ENCODE assay signal across 21 mouse cellular contexts in genomic region chr1:131699642-131700041, GRCm38 (mm10). TPM values are rescaled to one million over a fixed set of nuclear protein-coding genes. Genes with fewer than 3 reads are reported as not detected.
DNase-seq lines count a peak whose midpoint lies in the region; ATAC-seq and TF ChIP-seq lines count a peak whose summit lies in the region.
"Had no signal": no experiment of that assay in that cellular context is flagged by ENCODE, and none has a peak within 500 bp of the region (broad histone marks: within the 10 kb centered on the region; RNA-seq: fewer than 3 reads in every experiment).

No protein-coding gene starts in this region.

- H3K27me3 ChIP-seq in lung, embryonic 14.5 days (ENCODE audit: insufficient read depth, low read length) = no peaks in the 10 kb centered on the region
- H3K27me3 ChIP-seq: embryonic facial prominence, embryonic 12.5 days; forebrain, embryonic 13.5 days; forebrain, embryonic 15.5 days had no signal

- no peak overlapping the region for H3K27ac ChIP-seq in lung, embryonic 14.5 days (ENCODE audit: low read depth)
- H3K27ac ChIP-seq: embryonic facial prominence, embryonic 10.5 days; embryonic facial prominence, embryonic 12.5 days; forebrain, embryonic 13.5 days; forebrain, embryonic 15.5 days had no signal

- no peaks in the 10 kb centered on the region for H3K4me1 ChIP-seq in lung, embryonic 14.5 days (ENCODE audit: insufficient read depth)
- H3K4me1 ChIP-seq: embryonic facial prominence, embryonic 12.5 days; forebrain, embryonic 13.5 days; forebrain, embryonic 15.5 days had no signal

- H3K9me3 ChIP-seq in lung, embryonic 14.5 days (ENCODE audit: low read depth, low read length) = no peaks in the 10 kb centered on the region
- H3K9me3 ChIP-seq: embryonic facial prominence, embryonic 10.5 days; embryonic facial prominence, embryonic 12.5 days; forebrain, embryonic 13.5 days; forebrain, embryonic 15.5 days had no signal

- TF ChIP-seq CTCF in lung, embryonic 14.5 days (IDR thresholded peaks at IDR 0.05; ENCODE audit: low read depth) = no peak

- no peaks in the 10 kb centered on the region for H3K36me3 ChIP-seq in lung, embryonic 14.5 days (ENCODE audit: insufficient read depth)
- H3K36me3 ChIP-seq: embryonic facial prominence, embryonic 10.5 days; embryonic facial prominence, embryonic 12.5 days; forebrain, embryonic 15.5 days had no signal

- no peak overlapping the region for H3K4me3 ChIP-seq in lung, embryonic 14.5 days (ENCODE audit: low read depth, low read length)
- H3K4me3 ChIP-seq: embryonic facial prominence, embryonic 10.5 days; embryonic facial prominence, embryonic 12.5 days; forebrain, embryonic 13.5 days; forebrain, embryonic 15.5 days had no signal

- no peak overlapping the region for H3K4me2 ChIP-seq in lung, embryonic 14.5 days
- H3K4me2 ChIP-seq: embryonic facial prominence, embryonic 12.5 days; forebrain, embryonic 13.5 days; forebrain, embryonic 15.5 days had no signal

- WGBS in lung, embryonic 14.5 days = 47% methylated on average over 4 of the region's 4 CpGs

- no peak; the same call in 1 of the 2 replicates for ATAC-seq in lung, embryonic 14.5 days (ENCODE audit: insufficient read depth)
- 0 out of 2 replicates have a peak, but pooled peaks have one; percentile 17 for ATAC-seq in megakaryocyte-erythroid progenitor cell, adult 5-6 weeks (replicated peaks; ENCODE audit: low FRiP score, low TSS enrichment, poor library complexity, severe bottlenecking)
- ATAC-seq: CD4-positive, CD25-positive, alpha-beta regulatory T cell, adult 4 months; forebrain, embryonic 13.5 days; forebrain, embryonic 15.5 days; forebrain, postnatal 0 days had no signal

- no peak overlapping the region for H3K9ac ChIP-seq in lung, embryonic 14.5 days
- H3K9ac ChIP-seq: embryonic facial prominence, embryonic 12.5 days; forebrain, embryonic 13.5 days; forebrain, embryonic 15.5 days; forebrain, postnatal 0 days had no signal

- DNase-seq in lung, embryonic 14.5 days = peak; percentile 24
- DNase-seq in lung, postnatal 25 days (ENCODE audit: low spot score) = no peak
- peak; percentile 33 for DNase-seq in MEL-GATA-1-ER (ENCODE audit: extremely low read depth, low read depth)
- no peak for DNase-seq in adrenal gland, postnatal 36 days
- no peak for DNase-seq in thymus, postnatal 4 days
- DNase-seq: adrenal gland, adult 2 months; adrenal gland, postnatal 10 days; adrenal gland, postnatal 25 days; cerebellum, adult 11-12 months; cerebellum, adult 2 months; cerebellum, adult 9-10 months; cerebellum, postnatal 10 days; cerebellum, postnatal 25 days; forebrain, postnatal 0 days had no signal

RNA-seq across cellular contexts. Expression of gene Rab7b, which starts 11.1 kb away (rescaled TPM):
- polyA plus RNA-seq in lung, embryonic 14.5 days (2014; fragmentation: Nextera tagmentation; extraction: Ambion mirVana) = 1.4 and 1.6 TPM in 2 replicates
- total RNA-seq in megakaryocyte-erythroid progenitor cell, adult 5-6 weeks (2014; fragmentation: Nextera tagmentation) = not detected in 2 replicates
- 1.3 and 1.5 TPM in 2 replicates for total RNA-seq in megakaryocyte-erythroid progenitor cell, adult 5-6 weeks (2017)
- total RNA-seq in adrenal gland, postnatal 36 days (2021) = 1 to 10 TPM; 3.3 to 5.8 TPM

RNA-seq across cellular contexts. Expression of gene Slc26a9, which starts 44.2 kb away (rescaled TPM):
- polyA plus RNA-seq in lung, embryonic 14.5 days (2014; fragmentation: Nextera tagmentation; extraction: Ambion mirVana) = 4.7 and 4.9 TPM in 2 replicates
- not detected in 2 replicates for total RNA-seq in megakaryocyte-erythroid progenitor cell, adult 5-6 weeks (2014; fragmentation: Nextera tagmentation)
- total RNA-seq in megakaryocyte-erythroid progenitor cell, adult 5-6 weeks (2017) = not detected in 2 replicates
- total RNA-seq in adrenal gland, postnatal 36 days (2021) = not detected
- polyA plus RNA-seq: CD4-positive, CD25-positive, alpha-beta regulatory T cell, adult 4 months; embryonic facial prominence, embryonic 10.5 days; forebrain, embryonic 11.5 days had no signal

Comparison
In these comparisons a context has a peak if more than half of its experiments do, and no peak if none do; other contexts are left out.
1. DNase-seq: peak in lung, embryonic 14.5 days (single experiment) and MEL-GATA-1-ER (single experiment); none in lung, postnatal 25 days (single experiment), adrenal gland, postnatal 36 days (0 of 2) and thymus, postnatal 4 days (single experiment).